Mouse (Mus musculus) limb, embryonic 14.5 days (tissue): ENCODE measurements around the gene Mustn1. TPM values are rescaled to one million over a fixed set of nuclear protein-coding genes. Genes with fewer than 3 reads are reported as not detected.

Experiments
- ATAC-seq: fragments of 200-750 bp; cut with Nextera tagmentation; 2 replicates; pipeline ENCODE4 v1.8.0; 2017; ENCODE audit warnings: low read depth, moderate number of reproducible peaks, moderate TSS enrichment; ENCODE audit not compliant: low FRiP score
- DNase-seq: peaks from one replicate; pipeline ENCODE4 v3.0.0-alpha.2; 2015; ENCODE audit warnings: low spot score
- H3K27ac ChIP-seq: fragments of 300-500 bp; sonication (generic); replicated peaks from 2 replicates; pipeline ENCODE4 v1.5.1; 2014; ENCODE audit warnings: low read depth, mild to moderate bottlenecking, low read length, moderate library complexity, mixed read lengths
- H3K27me3 ChIP-seq: fragments of 300-500 bp; sonication (generic); 2 replicates; pipeline ENCODE4 v1.6.1; 2014; ENCODE audit warnings: low read length, mixed read lengths; ENCODE audit not compliant: control insufficient read depth, insufficient read depth
- H3K36me3 ChIP-seq: fragments of 300-500 bp; sonication (generic); 2 replicates; pipeline ENCODE4 v1.6.1; 2014; ENCODE audit warnings: mild to moderate bottlenecking, low read length, moderate library complexity, mixed read lengths; ENCODE audit not compliant: control insufficient read depth, insufficient read depth
- H3K4me1 ChIP-seq: fragments of 300-500 bp; sonication (generic); 2 replicates; pipeline ENCODE4 v1.6.1; 2014; ENCODE audit warnings: antibody characterized with exemption, low read length, mixed read lengths; ENCODE audit not compliant: control insufficient read depth, insufficient read depth
- H3K4me2 ChIP-seq: fragments of 300-500 bp; sonication (generic); replicated peaks from 2 replicates; pipeline ENCODE4 v1.6.1; 2014; ENCODE audit warnings: low read depth, mild to moderate bottlenecking, low read length, moderate library complexity; ENCODE audit not compliant: severe bottlenecking
- H3K4me3 ChIP-seq: fragments of 300-500 bp; sonication (generic); replicated peaks from 2 replicates; pipeline ENCODE4 v1.5.1; 2014; ENCODE audit warnings: low read length
- H3K9ac ChIP-seq: fragments of 300-500 bp; sonication (generic); 2 replicates; pipeline ENCODE4 v1.6.1; 2014; ENCODE audit warnings: mild to moderate bottlenecking, low read depth, low read length, moderate library complexity; ENCODE audit not compliant: severe bottlenecking
- H3K9me3 ChIP-seq: fragments of 300-500 bp; sonication (generic); 2 replicates; pipeline ENCODE4 v1.6.1; 2016; ENCODE audit warnings: low read length; ENCODE audit not compliant: control insufficient read depth
- POLR2A ChIP-seq: fragments of 200-500 bp; IDR thresholded peaks from 2 replicates; pipeline ENCODE4 v1.8.0; 2012; ENCODE audit warnings: inconsistent platforms, mild to moderate bottlenecking, moderate library complexity, borderline replicate concordance; ENCODE audit not compliant: insufficient read depth, insufficient read length; ENCODE audit errors: extremely low read depth
- WGBS: fragments of 180-500 bp; shearing (Covaris S2); extraction: QIAGEN DNeasy Blood & Tissue Kit; methylation state at CpG from one replicate; pipeline ENCODE4 v1.1.7; 2014; 5-methylcytosine and 5-hydroxymethylcytosine counted together
- polyA plus RNA-seq, 2 experiments: library from polyadenylated mRNA; depleted of rRNA in 1 of 2; stranded (reverse) in 1 of 2; unstranded in 1 of 2; fragments of >200 nt; fragmentation: Nextera tagmentation in 1 of 2; extraction: Ambion mirVana in 1 of 2; gene quantifications; 2 replicates each; pipeline versions ENCODE4 v1.2.1 to v1.2.3; 2012 to 2014

Gene Mustn1
- polyA plus RNA-seq, 2 experiments, result 17.7 to 24.8 TPM

GRCm38 (mm10) chr14:30922053-30922670, 43.2 kb downstream of the Mustn1 start:
- Histone ChIP-seq H3K36me3 (no peaks in the 10 kb centered on the region), H3K4me3 (no peak overlapping the region), H3K4me2 (no peak overlapping the region), H3K9ac (no peak overlapping the region), H3K4me1 (no peaks in the 10 kb centered on the region), H3K9me3 (no peaks in the 10 kb centered on the region), H3K27ac (no peak overlapping the region), H3K27me3 (no peaks in the 10 kb centered on the region)
- no peak for TF ChIP-seq POLR2A
- DNase-seq (no peak), ATAC-seq (no peak)
- 67% methylated on average over 8 of the region's 8 CpGs for WGBS

- no peaks in the 10 kb centered on the region for H3K4me1 ChIP-seq
- DNase-seq (no peak), ATAC-seq (no peak)
- no peak within 1 kb of the TSS for H3K27ac ChIP-seq
- H3K9ac ChIP-seq, result no peak within 1 kb of the TSS
- H3K4me2 ChIP-seq, result no peak within 1 kb of the TSS
- TF ChIP-seq POLR2A, result no peak
- no peaks in the 10 kb centered on the region for H3K36me3 ChIP-seq
- H3K4me3 ChIP-seq, result no peak within 1 kb of the TSS
- H3K9me3 ChIP-seq, result no peaks in the 10 kb centered on the region
- 64% methylated on average over 6 of the region's 6 CpGs for WGBS
- no peaks in the 10 kb centered on the region for H3K27me3 ChIP-seq
Measured at GRCm38 (mm10) chr14:30923375-30924105, 44.5 kb downstream of the Mustn1 start, which contains the start of gene Itih3. Gene Itih3, minus strand, starts transcription at chr14:30923760.

- ATAC-seq (no peak), DNase-seq (no peak)
Measured at GRCm38 (mm10) chr14:30925492-30925891, 46.5 kb downstream of the Mustn1 start.

GRCm38 (mm10) chr14:30930386-30930785, 51.4 kb downstream of the Mustn1 start:
- Histone ChIP-seq H3K36me3 (no peaks in the 10 kb centered on the region), H3K4me1 (no peaks in the 10 kb centered on the region), H3K4me2 (no peak overlapping the region), H3K4me3 (no peak overlapping the region), H3K9me3 (no peaks in the 10 kb centered on the region), H3K27ac (no peak overlapping the region), H3K27me3 (no peaks in the 10 kb centered on the region), H3K9ac (no peak overlapping the region)
- ATAC-seq (no peak), DNase-seq (no peak)
- 82% methylated on average over 4 of the region's 4 CpGs for WGBS
- no peak for TF ChIP-seq POLR2A

More at GRCm38 (mm10) chr14:30925492-30925891, 46.5 kb downstream of the Mustn1 start:
- Histone ChIP-seq H3K4me3 (no peak overlapping the region), H3K36me3 (no peaks in the 10 kb centered on the region), H3K27ac (no peak overlapping the region), H3K4me1 (no peaks in the 10 kb centered on the region), H3K4me2 (no peak overlapping the region), H3K27me3 (no peaks in the 10 kb centered on the region), H3K9ac (no peak overlapping the region), H3K9me3 (no peaks in the 10 kb centered on the region)
- WGBS, result 92% methylated on average over 3 of the region's 3 CpGs
- no peak for TF ChIP-seq POLR2A

Other genes starting within 250 kb of the Mustn1 start
- gene Rft1, start 224.8 kb upstream of the Mustn1 start, polyA plus RNA-seq (2012; rRNA removed), result 21.3 and 26.6 TPM in 2 replicates
- gene Rft1, start 224.8 kb upstream of the Mustn1 start, polyA plus RNA-seq (2014; fragmentation: Nextera tagmentation; extraction: Ambion mirVana), result 14.3 and 15.4 TPM in 2 replicates
- gene Sfmbt1, start 164.4 kb upstream of the Mustn1 start, polyA plus RNA-seq (2012; rRNA removed), result 6.5 and 7.7 TPM in 2 replicates
- gene Sfmbt1, start 164.4 kb upstream of the Mustn1 start, polyA plus RNA-seq (2014; fragmentation: Nextera tagmentation; extraction: Ambion mirVana), result 14.0 and 16.5 TPM in 2 replicates
- gene Tmem110, start 53.6 kb upstream of the Mustn1 start, polyA plus RNA-seq (2012; rRNA removed), result 31.3 and 33.1 TPM in 2 replicates
- 33.4 and 35.8 TPM in 2 replicates for gene Tmem110, start 53.6 kb upstream of the Mustn1 start, polyA plus RNA-seq (2014; fragmentation: Nextera tagmentation; extraction: Ambion mirVana)
- 0.08 TPM in 2 replicates for gene Itih4, start 7.3 kb downstream of the Mustn1 start, polyA plus RNA-seq (2012; rRNA removed)
- gene Itih4, start 7.3 kb downstream of the Mustn1 start, polyA plus RNA-seq (2014; fragmentation: Nextera tagmentation; extraction: Ambion mirVana), result not detected in 2 replicates
- gene Itih3, start 44.6 kb downstream of the Mustn1 start, polyA plus RNA-seq (2012; rRNA removed), result 0.13 and 0.21 TPM in 2 replicates
- gene Itih3, start 44.6 kb downstream of the Mustn1 start, polyA plus RNA-seq (2014; fragmentation: Nextera tagmentation; extraction: Ambion mirVana), result 0.12 and 0.36 TPM in 2 replicates
- 0.03 TPM in 1 of 2 replicates, not detected in the other for gene Itih1, start 64.1 kb downstream of the Mustn1 start, polyA plus RNA-seq (2012; rRNA removed)
- not detected in 2 replicates for gene Itih1, start 64.1 kb downstream of the Mustn1 start, polyA plus RNA-seq (2014; fragmentation: Nextera tagmentation; extraction: Ambion mirVana)
- gene Nek4, start 72.2 kb downstream of the Mustn1 start, polyA plus RNA-seq (2012; rRNA removed), result 8.0 TPM in 2 replicates
- 8.8 and 8.9 TPM in 2 replicates for gene Nek4, start 72.2 kb downstream of the Mustn1 start, polyA plus RNA-seq (2014; fragmentation: Nextera tagmentation; extraction: Ambion mirVana)
- 108 and 128 TPM in 2 replicates for gene Glt8d1, start 122.2 kb downstream of the Mustn1 start, polyA plus RNA-seq (2012; rRNA removed)
- 67.9 and 70.4 TPM in 2 replicates for gene Glt8d1, start 122.2 kb downstream of the Mustn1 start, polyA plus RNA-seq (2014; fragmentation: Nextera tagmentation; extraction: Ambion mirVana)
- gene Spcs1, start 122.5 kb downstream of the Mustn1 start, polyA plus RNA-seq (2012; rRNA removed), result 339 and 364 TPM in 2 replicates
- 423 and 460 TPM in 2 replicates for gene Spcs1, start 122.5 kb downstream of the Mustn1 start, polyA plus RNA-seq (2014; fragmentation: Nextera tagmentation; extraction: Ambion mirVana)
- 26.8 and 29.5 TPM in 2 replicates for gene Pbrm1, start 139.9 kb downstream of the Mustn1 start, polyA plus RNA-seq (2012; rRNA removed)
- 88.5 and 92.8 TPM in 2 replicates for gene Pbrm1, start 139.9 kb downstream of the Mustn1 start, polyA plus RNA-seq (2014; fragmentation: Nextera tagmentation; extraction: Ambion mirVana)
- 118 and 139 TPM in 2 replicates for gene Gnl3, start 140.0 kb downstream of the Mustn1 start, polyA plus RNA-seq (2012; rRNA removed)
- gene Gnl3, start 140.0 kb downstream of the Mustn1 start, polyA plus RNA-seq (2014; fragmentation: Nextera tagmentation; extraction: Ambion mirVana), result 105 and 117 TPM in 2 replicates
- 28.2 and 37.4 TPM in 2 replicates for gene Smim4, start 249.8 kb downstream of the Mustn1 start, polyA plus RNA-seq (2012; rRNA removed)
- 62.7 and 68.1 TPM in 2 replicates for gene Smim4, start 249.8 kb downstream of the Mustn1 start, polyA plus RNA-seq (2014; fragmentation: Nextera tagmentation; extraction: Ambion mirVana)